Mouse (Mus musculus): Measurements from ENCODE around the gene Egf.

DNA sequence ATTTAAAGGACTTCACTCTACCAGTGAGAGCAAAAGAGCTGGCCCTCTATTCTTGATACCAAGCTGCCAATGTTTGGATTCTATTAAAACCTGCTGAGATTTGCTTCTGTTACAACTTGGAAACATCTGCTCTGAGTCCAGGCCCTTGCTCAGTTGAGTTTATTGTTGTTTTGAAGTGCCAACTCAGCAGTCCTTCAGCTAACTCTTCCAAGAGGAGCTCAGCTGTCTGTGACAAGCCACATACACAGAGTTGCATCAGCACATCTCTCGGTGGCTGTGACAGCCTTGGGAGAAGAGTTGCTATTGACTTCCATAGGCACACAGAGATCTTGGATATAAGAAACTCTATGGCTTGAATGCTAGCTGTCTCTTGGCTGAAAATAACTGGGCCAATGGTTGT is 124.1 kb downstream of the Egf start:
- no peak for TF ChIP-seq GATA1 (IDR thresholded peaks at IDR 0.05; ENCODE audit: low read length)
- TF ChIP-seq TAL1 (IDR thresholded peaks at IDR 0.05; ENCODE audit: low read length), result no peak

Measured in erythroblast, embryonic 14.5 days (primary cell).